Mouse (Mus musculus) lung, adult 10 weeks (tissue): ENCODE measurements around the gene Dlx6. TPM values are rescaled to one million over a fixed set of nuclear protein-coding genes. Genes with fewer than 3 reads are reported as not detected.

Source experiments
- polyA plus RNA-seq: library from polyadenylated mRNA; stranded (reverse); fragments of 350-450 nt; fragmentation: Illumina TruSeq; extraction: RNeasy Lipid Tissue Mini Kit (QIAGEN cat#74804); gene quantifications from one replicate; pipeline ENCODE4 v1.2.3, GENCODE M21; 2014; ENCODE audit warnings: low read depth, low replicate concordance; ENCODE audit not compliant: insufficient read depth

Gene Dlx6
- not detected for polyA plus RNA-seq

DNA sequence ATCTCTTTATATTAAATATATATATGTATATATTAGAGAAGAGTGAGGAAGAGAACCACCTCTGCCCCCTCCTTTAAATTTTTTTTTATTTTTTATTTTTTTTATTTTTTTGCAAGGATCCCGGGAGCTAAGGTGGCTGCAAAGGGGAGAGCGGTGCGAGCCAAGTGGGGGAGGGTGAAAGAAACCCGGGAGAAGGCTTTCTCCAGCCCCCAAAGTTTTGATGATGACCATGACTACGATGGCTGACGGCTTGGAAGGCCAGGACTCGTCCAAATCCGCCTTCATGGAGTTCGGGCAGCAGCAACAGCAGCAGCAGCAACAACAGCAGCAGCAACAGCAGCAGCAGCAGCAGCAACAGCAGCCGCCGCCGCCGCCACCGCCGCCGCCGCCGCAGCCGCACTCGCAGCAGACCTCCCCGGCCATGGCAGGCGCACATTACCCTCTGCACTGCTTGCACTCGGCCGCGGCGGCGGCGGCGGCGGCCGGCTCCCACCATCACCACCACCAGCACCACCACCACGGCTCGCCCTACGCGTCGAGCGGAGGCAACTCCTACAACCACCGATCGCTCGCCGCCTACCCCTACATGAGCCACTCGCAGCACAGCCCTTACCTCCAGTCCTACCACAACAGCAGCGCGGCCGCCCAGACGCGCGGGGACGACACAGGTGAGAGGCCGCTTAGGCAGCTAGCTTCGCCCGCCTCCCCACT, at the start of gene Dlx6:
TSS of gene Dlx6 (plus strand) at position 175 of the 711 bp plus-strand sequence.

DNA sequence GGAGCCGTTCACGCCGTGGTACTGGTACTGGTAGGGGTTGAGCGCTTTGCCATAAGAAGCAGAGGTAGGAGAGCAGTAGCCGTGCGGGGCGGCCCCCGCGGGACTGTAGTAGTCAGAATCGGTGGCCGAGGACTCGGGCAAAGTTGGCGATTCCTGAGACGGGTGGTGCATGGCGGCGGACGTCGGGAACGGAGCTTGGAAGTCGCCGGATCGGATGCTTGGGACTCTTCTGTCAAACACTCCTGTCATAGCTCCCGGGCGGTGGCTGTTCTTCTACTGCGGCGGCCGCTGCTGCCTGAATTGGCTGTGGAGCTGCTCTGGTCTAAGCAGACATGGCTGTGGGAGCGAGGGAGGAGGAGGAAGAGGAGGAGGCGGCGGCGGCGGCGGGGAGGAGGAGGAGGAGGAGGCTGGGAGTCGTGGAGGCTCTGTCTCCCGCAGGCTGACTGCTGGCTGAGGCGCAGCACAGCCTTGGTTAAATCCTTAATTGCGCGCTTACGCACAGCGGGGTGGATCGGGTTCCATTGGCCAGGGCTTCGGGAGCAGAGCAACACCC, 18.6 kb downstream of the Dlx6 start, which contains the start of gene Dlx5:
TSS of gene Dlx5 (minus strand) at position 448 of the 553 bp plus-strand sequence.

Other genes with a start within 250 kb of the Dlx6 start
- gene Dlx5, start 18.8 kb downstream of the Dlx6 start, polyA plus RNA-seq = not detected
- 2.2 TPM for gene Sdhaf3, start 92.7 kb downstream of the Dlx6 start, polyA plus RNA-seq